Mouse (Mus musculus) activated CD4-positive, CD25-positive, alpha-beta regulatory T cell, adult 4 months (primary cell): ENCODE results near the gene Cbfb. TPM values are rescaled to one million over a fixed set of nuclear protein-coding genes. Genes with fewer than 3 reads are reported as not detected.

Experiments
- ATAC-seq: one replicate; pipeline ENCODE4 v1.8.0; 2017
- polyA plus RNA-seq, 2 experiments: library from polyadenylated mRNA; unstranded; fragments of 100-300 nt; shearing (Covaris generic); gene quantifications; one replicate each; pipeline ENCODE4 v1.2.1; 2017

Cbfb gene
- polyA plus RNA-seq, 2 experiments from 2014 or later: 34.0 to 49.2 TPM

DNA sequence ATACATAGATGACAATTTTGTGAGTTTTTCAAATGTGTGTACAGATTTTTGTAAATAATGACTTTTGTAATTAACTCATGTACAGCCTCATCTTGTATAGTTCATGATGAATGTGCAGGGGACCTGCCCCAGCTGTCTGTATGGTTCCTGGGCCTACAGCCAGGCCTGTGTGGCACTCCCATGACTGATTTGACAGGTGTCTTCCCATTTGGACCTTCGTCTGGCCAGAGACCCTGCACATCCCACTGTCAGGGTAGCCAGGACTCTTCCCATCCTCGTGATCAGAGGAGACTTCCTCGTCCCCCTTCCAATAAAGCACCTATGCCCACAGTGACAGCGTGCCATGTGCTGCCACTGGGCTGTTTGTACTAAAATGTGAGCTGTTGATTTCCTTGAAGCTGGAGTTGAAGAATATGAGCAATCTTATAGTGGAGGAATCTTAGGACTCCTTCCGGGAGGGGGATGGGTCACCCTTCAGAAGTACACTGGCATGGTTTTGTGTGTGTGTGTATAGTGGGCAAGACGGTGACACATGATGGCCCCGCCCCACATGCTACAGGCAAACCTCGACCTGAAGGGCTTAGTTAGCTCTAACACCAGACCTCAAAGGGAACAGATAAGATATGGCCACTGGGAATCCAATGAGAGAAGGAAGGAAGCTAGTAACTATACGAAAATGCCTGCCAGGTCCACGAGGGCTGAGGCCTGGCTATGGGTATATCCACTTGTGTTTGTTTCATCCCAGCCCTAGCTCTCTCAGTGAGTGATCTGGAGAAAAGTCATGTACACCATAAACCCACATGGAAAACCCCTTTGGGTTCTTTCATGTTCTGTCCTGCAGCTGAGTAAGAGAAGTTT is 82.4 kb downstream of the Cbfb start:
- ATAC-seq: no peak

DNA sequence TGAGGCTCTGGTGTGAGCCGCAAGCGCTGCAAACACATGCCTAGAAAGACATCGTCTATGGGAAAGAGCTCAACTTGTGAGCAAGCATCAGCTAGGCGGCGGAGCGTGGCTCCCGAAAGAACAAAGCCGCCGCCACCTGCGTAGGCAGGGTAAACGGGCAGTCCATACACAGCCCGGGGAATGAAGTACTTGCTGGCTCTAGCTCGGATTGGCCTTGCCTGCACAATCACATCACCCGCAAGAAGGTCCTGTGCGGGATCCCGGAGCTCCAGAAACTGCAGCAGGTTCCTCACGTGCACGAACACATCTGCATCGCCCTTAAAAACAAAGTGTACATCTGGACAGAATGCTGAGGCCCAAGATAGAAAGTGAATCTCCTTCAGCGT is 83.3 kb downstream of the Cbfb start:
- ATAC-seq: no peak

DNA sequence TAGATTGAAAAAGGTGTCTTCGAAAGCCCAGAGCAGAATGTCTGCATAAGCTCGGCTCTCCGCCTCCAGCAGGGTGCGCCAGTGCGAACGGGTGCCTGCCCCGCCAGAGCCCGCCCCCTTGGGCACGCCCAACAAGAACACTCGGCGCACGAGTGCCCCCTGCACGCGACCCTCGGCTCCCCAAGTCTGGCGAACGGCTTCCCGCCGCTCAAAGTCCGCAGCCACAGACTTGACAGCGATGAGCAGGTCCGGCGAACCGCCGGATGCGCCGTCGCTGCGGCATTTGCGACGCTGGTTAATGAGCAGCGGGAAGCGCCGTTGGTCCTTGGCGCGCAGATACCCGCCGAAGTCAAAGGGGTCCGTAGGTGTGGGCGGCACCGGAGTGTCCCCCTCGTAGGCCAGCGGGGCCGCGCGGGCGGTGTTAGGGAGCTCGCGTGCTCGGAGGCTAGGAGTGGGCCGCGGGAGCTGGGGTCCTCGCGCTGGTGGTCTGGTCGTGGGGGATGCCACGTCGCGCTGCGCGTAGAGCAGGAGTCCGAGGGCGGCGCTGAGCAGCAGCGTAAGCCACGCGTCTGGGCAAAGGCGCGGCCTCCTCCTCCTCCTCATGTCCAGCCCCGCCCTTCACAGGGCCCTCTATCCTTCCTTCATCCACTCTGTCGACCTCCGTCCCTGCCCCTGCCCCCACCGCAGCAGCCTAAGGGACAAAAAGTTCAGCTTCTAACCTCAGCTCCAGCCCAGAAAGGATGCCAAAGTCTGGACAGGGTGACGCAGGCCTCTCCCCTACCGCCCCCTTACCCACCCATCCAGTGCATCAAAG is 83.9 kb downstream of the Cbfb start:
- peak; percentile 81 for ATAC-seq

DNA sequence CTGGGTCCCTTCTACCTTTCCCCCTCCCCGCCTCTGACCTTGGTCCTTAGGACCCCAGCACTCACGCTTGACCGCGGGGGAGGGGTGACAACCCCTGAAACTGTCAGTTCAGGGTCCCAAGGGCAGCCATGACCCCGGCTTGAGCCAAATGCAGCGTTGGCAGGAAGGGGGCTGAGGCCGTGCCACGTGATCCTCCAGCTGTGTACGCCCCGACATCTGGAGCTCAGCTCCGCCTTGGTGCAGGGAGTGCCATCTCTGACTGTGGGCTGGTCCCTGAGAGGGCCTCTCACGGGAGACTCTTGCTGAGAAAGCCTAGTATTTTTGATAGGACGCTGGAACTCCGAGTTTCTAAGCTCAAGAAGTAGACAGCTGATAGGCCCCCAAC is 84.5 kb downstream of the Cbfb start, which contains the start of gene B3gnt9:
Gene B3gnt9, minus strand, starts transcription at position 188 of the 385 bp plus-strand sequence.
- ATAC-seq: peak; percentile 38

DNA sequence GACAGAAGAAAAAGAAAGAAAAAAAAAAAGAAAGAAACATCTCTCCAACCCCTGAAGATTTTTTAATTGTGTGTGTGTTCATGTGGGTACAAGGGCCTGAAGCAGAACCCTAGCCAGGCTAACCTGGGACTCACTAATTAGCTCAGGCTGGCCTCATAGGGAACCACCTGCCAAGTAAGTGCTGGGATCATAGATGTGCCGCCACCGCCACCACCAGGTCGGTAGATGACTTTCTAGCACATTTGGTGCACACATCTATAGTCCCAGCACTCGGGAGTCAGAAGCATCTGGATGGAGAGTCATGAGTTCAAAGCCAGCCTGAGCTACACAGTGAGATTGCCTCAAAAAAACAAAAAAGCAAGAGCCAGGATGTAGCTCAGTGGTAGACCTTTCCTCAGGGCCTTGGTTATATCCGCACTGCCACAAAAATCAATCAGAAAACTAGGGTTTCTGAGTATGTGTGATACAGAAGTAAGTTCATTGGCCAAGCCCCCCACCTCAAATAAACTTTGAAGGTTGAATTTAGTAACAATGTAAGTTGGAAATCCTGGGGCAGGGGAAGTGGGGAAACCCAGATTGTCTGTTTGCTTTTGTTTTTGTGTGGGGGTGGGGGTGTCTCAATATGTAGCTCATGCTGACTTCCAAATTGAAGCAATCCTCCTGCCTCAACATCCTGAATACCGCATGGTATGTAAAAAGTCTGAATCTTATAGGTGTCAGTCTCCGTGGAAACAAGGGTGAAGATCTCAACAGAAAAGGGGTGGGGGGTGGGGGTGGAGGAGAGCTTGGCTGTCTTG is 87.0 kb downstream of the Cbfb start:
- ATAC-seq: no peak

DNA sequence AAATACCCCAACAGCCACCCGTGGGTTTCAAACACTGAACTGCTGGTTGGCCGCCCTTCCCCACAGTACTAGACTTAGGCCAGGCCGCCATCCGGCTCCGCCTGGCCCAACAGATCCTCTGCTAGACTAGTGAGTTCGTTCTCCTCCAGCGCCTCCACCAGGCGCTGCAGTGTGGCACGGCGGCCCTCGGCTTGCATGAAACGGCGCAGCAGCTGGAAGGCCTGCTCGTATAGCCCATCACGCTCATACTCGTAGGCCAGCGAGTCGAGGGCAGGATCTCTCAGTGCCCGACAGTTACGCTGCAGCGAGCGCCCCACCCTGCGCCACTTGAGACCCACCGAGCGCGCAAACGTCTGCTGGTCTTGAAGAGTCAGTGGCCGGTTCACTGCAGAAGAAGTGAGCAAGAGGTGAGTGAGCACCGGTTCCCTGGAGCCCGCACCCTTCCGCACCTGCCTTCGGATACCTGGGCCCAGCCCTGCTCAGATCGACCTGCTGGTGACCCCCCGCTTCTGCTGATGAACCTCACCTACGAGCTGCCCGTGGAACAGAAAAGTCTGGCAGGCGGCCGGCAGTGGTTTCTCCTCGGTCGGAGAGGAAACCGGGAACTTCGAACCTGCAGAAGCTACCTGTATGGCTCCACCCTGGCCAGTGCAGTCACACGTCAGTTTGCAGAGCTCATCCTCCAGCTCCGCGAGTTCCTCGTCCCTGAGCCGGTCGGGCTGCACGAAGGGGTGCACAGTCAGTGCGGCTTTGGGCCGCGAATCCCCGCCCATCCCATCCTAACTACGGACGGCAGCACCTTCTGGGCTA is 88.6 kb downstream of the Cbfb start:
- no peak for ATAC-seq

DNA sequence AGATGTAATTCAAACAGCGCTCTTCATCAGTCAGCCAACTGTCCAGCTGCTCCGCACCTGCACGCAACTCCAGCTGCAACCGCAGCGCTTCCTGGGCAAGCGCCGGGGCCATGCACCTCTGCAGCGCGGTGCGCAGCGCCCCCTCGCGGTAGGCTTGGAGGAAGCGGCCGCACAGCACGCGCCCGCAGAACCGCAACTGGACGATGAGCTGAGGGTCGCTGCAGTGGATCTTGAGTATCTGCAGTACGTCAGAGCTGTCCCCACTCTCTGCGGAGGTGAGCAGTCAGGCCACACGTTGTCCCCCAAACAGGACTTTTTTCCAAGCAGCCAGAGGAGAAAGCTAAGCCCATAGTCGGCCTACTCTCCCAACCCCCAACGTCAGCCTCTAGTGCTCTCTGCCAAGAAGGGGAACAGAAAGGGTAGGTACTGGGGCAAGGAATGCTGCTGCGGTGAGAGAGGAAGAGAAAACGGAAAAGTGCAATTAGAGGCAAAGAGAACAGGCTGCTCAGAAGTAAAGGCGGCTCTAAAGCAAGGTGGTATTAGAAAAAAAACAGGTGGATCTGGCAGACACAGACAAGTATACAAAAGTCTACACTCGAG is 89.3 kb downstream of the Cbfb start:
- no peak for ATAC-seq

DNA sequence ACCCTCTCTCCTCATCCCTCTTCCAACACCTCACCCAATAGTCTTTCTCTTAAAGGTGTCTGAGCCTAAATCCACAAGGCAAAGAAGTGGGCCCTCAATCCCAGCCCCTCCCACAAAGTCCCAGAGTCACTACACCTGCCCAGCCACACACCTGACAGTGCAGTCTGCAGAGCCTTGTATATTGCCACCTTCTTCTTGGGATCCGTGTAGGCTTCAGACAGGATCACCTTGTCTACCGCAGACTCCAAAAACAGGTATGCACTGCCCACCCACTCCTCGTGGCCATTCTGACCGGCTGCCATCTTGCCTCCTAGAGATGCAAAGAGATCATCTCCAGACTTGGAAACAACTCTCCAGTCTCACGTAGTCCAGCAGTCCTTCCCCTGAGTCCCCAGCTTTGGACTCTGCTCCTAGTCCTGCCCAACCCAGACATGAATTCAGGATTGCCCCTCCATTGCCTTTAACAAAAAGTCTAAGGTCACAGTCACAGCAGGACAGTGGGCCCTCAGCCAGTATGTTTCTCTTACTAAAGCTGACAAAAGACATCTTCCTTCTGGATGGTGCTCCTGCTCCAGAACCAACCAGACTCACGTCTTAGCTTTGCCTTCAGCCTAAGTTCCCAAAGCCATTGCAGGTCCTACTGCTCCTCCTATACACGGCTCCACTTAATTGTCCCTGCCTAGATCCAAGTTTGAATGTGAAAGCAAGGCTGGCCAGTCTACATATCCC is 90.1 kb downstream of the Cbfb start:
- no peak for ATAC-seq

DNA sequence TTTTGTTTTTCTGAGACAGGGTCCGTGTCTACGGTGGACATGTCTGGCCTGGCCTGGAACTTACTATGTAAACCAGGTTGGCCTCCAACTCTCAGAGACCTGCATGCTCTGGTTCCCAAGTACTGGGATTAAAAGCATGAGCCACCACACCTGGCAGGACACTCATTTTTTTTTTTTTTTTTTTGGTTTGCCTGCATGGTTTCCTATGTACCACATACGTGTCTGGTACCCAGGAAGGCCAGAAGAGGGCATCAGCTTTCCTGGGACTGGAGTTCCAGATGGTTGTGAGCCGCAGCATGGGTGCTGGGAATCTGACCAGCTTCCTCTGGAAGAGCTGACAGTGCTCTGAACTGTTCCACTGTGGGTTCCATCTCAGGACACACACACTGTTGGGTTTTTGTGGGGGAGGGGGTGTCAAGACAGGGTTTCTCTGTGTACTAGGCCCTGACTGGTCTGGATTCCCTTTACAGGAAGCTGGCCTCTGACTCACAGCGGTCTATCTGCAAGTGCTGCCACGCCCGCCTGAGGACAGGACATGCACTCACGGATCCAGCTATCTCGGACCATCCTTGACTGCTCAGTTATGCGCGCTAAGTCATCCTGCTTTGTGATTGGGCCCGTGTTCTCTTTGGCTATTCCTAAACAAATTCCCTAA is 91.0 kb downstream of the Cbfb start:
- no peak for ATAC-seq

DNA sequence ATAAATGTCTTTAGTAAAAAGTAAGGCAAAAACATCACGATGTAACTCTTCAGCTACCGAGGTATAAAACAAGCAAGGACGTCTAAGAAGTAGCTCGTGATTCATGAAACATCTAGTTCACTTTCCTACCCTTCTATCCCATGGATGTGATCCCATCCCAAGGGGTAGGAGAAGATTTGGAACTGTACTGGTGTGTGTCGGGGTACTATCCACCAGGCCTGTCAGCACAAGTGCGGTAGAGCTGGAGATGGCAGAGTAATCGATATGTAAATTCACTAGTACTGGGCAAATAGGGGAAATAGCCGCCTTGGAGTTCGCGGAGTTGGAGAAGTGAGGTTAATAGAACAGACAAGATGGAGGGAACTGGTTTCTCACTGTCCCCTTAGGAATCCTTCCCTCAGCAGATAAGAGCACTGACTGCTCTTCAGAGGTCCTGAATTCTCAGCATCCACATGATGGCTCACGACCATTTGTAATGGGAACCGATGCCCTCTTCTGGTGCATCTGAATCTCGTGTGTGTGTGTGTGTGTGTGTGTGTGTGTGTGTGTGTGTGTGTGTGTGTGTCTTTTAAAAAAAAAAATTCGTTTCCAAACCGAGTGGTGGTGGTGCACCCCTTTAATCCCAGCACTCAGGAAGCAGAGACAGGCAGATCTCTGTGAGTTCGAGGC is 92.9 kb downstream of the Cbfb start:
- no peak for ATAC-seq

DNA sequence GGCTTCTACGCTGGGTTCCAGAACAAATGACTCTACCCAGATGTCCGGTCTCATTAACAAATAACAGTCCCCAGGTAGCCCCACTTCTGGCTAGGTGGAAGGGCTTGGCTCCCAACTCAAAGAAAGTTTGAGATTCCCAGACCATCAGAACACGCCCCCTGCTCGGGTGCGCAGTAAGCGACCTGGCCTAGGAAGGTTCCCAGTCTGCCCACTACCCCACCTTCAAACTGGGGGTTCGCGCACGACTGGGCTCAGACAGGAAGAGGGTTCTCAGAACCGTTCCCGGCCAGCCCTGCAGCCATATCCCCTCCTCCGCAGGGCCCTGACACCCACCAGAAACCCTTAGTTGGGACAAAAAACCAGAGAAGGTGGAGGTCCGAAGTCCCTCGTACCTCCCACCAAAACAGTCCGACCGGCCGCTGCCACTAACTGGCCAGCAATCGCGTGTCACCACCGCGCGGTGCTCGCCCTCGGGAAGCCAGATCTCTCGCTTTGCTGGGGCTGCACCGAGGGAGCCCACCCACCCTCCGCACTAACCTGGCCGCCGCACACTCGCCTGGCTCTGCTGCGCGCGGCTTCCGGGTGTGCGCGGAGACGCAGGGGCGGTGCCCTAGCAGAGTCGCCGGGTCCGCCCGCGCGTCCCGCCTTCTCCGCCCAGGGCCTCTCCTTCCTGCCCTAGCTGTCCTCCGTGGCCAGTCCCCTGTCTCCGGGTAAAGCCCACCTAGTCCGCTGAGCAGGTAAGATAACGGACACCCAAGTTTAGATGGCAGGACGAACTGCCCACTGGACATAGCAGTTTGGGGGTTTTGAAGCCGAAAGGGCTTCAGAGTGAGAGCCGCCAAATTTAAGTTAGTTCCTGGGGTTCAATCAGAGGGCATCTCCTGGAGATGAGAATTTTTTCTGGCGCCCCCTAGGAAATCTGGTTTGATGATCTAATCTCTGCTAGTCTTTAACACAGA is 93.8 kb downstream of the Cbfb start, which contains the start of the genes Tradd and Fbxl8:
Gene Tradd, minus strand, starts transcription at position 586 of the 959 bp plus-strand sequence.
Gene Fbxl8, plus strand, starts transcription at position 625 of the 959 bp plus-strand sequence.
- ATAC-seq: peak; percentile 60

DNA sequence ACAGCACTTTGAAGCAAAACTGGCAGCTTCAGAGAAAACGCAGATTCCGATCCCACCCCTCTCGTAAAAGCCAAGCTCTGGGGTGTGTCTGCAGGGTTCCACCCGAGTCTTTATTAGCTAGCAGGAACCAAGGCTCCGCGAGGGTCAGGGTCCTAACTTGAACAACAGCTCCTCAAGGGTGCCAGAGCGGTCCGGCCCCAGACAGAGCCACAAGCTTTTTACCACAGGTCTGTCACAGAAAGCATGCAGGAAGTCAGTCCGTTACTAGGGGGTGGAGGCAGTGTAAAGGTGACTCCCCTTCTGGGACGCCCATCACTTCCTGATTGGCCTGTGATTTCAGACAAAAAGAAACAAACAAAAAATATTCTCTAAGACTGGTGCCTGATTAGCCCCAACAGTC is 94.7 kb downstream of the Cbfb start:
- ATAC-seq: peak; percentile 81

DNA sequence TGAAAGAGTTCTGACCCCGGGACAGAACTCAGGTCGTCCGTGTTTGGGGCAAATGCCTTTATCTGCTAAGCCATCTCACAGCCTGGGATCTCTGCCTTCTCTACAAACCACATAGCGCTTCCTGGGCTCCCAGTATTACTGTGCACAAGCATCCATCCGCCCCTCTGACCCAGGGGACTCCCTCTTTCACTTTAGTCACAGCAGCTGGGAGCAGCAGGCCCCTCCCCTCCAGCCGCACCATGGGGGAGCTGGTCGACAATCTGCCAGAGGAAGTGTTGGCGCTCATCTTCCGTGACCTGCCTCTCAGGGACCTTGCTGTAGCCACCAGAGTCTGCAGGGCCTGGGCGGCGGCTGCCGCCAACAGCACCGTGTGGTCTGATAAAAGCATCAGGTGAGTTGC is 96.3 kb downstream of the Cbfb start:
- peak; percentile 52 for ATAC-seq

Other genes starting within 250 kb of the Cbfb start
- not detected for gene Ces2e, start 244.4 kb upstream of the Cbfb start, polyA plus RNA-seq
- gene Ces2f, start 223.3 kb upstream of the Cbfb start, polyA plus RNA-seq: not detected
- gene Ces2g, start 209.0 kb upstream of the Cbfb start, polyA plus RNA-seq: under 1 TPM; 0.13 to 0.37 TPM
- gene Ces2h, start 169.8 kb upstream of the Cbfb start, polyA plus RNA-seq: not detected
- gene Ces3a, start 122.1 kb upstream of the Cbfb start, polyA plus RNA-seq: not detected
- not detected for gene Ces3b, start 86.9 kb upstream of the Cbfb start, polyA plus RNA-seq
- not detected for gene Ces4a, start 38.9 kb upstream of the Cbfb start, polyA plus RNA-seq
- gene D230025D16Rik, start 54.5 kb downstream of the Cbfb start, polyA plus RNA-seq: 10 to 100 TPM; 12.0 to 17.4 TPM
- gene B3gnt9, start 84.5 kb downstream of the Cbfb start, polyA plus RNA-seq: under 1 TPM; 0.42 to 0.62 TPM
- gene Tradd, start 93.9 kb downstream of the Cbfb start, polyA plus RNA-seq: 10 to 100 TPM; 54.2 to 64.6 TPM
- gene Fbxl8, start 94.0 kb downstream of the Cbfb start, polyA plus RNA-seq: 10 to 100 TPM; 17.7 to 24.2 TPM
- under 1 TPM; 0.31 to 0.37 TPM for gene Hsf4, start 99.1 kb downstream of the Cbfb start, polyA plus RNA-seq
- gene Nol3, start 105.5 kb downstream of the Cbfb start, polyA plus RNA-seq: not detected
- 1 to 10 TPM in 1 of 2 experiments, under 1 TPM in 1; 0.79 to 1.1 TPM for gene 4931428F04Rik, start 119.2 kb downstream of the Cbfb start, polyA plus RNA-seq
- gene Exoc3l, start 125.4 kb downstream of the Cbfb start, polyA plus RNA-seq: 1 to 10 TPM in 1 of 2 experiments, under 1 TPM in 1; 0.54 to 2.0 TPM
- gene E2f4, start 127.0 kb downstream of the Cbfb start, polyA plus RNA-seq: 10 to 100 TPM; 49.1 to 64.7 TPM
- gene Elmo3, start 134.9 kb downstream of the Cbfb start, polyA plus RNA-seq: 1 to 10 TPM; 6.6 to 7.4 TPM
- 1 to 10 TPM; 1.4 to 2.7 TPM for gene Lrrc29, start 155.6 kb downstream of the Cbfb start, polyA plus RNA-seq
- gene Tmem208, start 155.7 kb downstream of the Cbfb start, polyA plus RNA-seq: 100 to 1,000 TPM; 160 to 182 TPM
- gene Fhod1, start 177.3 kb downstream of the Cbfb start, polyA plus RNA-seq: 1 to 10 TPM; 2.9 to 3.1 TPM
- gene Slc9a5, start 178.2 kb downstream of the Cbfb start, polyA plus RNA-seq: under 1 TPM; 0.24 to 0.44 TPM
- under 1 TPM in 1 of 2 experiments, not detected in 1; 0.20 TPM for gene Plekhg4, start 202.6 kb downstream of the Cbfb start, polyA plus RNA-seq
- gene Kctd19, start 242.8 kb downstream of the Cbfb start, polyA plus RNA-seq: not detected
- gene Lrrc36, start 242.9 kb downstream of the Cbfb start, polyA plus RNA-seq: not detected